Mouse (Mus musculus): Measurements from ENCODE around the gene Pard6b. TPM values are rescaled to one million over a fixed set of nuclear protein-coding genes. Genes with fewer than 3 reads are reported as not detected.
"Not testable (repeated sequence)": the region's sequence is repeated elsewhere in the genome, so short reads cannot be mapped to it uniquely, and the experiment has no call there.

Pard6b gene
- total RNA-seq, 4 experiments from 2014 or later = 1.9 to 2.8 (median 2.3) TPM

DNA sequence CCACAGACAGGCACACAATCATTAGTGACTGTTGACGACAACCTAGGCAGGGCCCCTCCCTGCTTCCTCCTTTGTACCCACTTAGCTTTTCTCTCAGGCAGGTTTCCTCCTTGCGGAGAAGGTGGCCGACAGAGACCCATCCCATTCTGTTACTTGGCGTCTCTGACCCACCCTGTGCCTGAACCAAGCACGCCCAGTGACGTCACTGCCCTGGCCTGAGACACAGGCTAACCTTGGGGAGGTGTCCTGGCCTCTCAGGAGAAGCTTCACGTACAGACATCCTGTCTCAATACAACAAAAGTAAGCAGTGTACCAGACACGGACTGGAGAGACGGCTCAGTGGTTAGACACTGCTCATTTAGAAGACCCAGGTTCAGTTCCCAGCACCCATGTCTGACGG lies 22.5 kb downstream of the Pard6b start:
- no peak for DNase-seq

- DNase-seq = no peak
Observed at GRCm38 (mm10) chr2:168104375-168105144, 23.8 kb downstream of the Pard6b start.

GRCm38 (mm10) chr2:168105271-168105670 lies 24.5 kb downstream of the Pard6b start:
- DNase-seq = no peak

- DNase-seq = peak; percentile 52
Observed at GRCm38 (mm10) chr2:168106701-168107178, 25.9 kb downstream of the Pard6b start.

DNA sequence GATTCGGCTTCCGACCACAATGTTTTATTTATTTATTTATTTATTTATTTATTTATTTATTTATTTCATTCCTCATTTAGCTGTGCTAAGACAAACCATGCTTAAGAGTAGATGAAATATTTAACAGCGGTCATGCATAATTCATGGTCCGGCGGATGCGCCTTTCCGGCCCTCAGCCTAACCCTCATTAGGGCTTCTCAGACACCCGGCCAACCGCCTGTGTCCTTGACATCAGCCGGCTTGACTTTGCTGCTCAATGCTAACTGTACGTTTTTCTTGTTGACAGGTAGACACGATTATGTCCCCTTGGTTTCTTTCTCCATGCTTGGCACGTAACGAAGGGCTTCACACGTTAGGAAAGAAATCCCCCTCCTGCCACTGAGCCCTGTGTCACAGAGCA lies 26.6 kb downstream of the Pard6b start:
- no peak for DNase-seq

- DNase-seq = not testable (repeated sequence)
Observed at GRCm38 (mm10) chr2:168107901-168108300, 27.1 kb downstream of the Pard6b start.

- no peak for DNase-seq
Observed at GRCm38 (mm10) chr2:168111902-168112301, 31.1 kb downstream of the Pard6b start.

GRCm38 (mm10) chr2:168113263-168113662 lies 32.5 kb downstream of the Pard6b start:
- DNase-seq = no peak

- no peak for DNase-seq
Observed at GRCm38 (mm10) chr2:168113692-168114091, 32.9 kb downstream of the Pard6b start.

DNA sequence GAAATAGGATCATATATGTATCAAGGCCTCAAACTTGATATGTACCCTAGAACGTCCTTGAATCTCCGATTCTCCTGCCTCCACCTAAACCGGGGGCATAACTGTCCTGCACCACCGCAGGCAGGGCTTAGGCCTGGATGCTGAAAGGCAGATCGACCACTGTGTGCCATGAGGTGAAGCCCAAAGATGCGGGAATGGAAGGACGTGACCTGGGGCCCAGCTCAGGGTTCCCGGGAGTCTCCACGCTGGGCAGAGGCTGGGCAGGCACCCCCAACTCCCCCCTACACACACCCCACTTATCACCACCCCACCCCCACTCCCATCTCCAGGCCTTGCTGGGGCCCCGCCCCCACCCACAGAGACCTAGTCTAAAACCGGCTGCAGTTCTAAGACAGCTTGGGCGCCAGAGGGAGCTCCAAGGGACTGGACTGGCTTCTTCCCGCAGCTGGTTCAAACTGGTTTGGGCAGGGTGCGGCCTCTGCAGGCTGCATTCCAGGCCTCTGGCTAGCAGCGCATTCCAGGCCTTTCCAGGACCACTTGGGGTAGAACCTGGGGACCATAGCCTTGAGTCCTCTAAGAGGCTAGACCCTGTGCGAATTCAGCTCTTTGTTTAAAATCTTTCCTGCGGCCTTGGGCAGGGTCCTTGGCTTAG lies 34.0 kb downstream of the Pard6b start:
- peak; percentile 62 for DNase-seq

DNA sequence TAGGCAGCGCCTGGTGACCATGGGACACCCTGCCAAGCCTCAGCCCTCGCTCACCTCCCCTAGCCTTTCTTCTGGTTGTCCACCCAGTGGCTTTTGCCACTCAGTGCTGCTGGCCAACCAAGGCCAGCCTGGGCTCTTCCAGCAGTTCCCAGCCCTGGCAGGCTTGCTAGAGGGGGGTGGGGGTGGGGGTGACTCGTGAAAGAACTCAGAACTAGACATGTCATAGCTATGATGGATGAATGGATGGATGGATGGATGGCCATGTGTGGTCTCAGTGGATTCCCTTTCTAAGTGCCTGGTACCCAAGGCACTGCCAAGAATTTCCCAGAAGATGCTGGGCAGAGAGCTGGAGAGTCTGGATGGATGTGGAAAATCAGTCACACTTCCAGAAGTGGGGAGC lies 35.0 kb downstream of the Pard6b start:
- no peak for DNase-seq

DNA sequence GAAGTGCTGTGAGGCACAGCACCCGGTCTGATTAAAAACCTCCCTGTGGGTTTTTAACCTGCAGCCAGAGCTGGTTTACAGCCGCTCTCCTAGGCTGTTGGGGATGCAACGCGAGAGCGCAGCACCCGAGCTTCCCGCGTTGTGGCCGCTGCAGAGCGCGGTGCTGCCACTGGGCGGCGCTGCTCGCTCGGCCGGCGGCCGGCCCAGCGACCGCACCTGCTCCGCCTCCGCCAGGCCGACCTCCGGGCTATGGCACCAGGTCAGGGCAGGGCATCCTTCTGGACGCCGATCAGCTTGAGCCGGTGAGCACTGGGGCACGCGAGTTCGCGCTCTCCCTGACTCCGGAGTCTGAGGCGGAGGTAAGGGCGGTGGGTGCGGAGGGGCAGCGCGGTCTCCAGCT lies 36.3 kb downstream of the Pard6b start:
- DNase-seq = no peak

DNA sequence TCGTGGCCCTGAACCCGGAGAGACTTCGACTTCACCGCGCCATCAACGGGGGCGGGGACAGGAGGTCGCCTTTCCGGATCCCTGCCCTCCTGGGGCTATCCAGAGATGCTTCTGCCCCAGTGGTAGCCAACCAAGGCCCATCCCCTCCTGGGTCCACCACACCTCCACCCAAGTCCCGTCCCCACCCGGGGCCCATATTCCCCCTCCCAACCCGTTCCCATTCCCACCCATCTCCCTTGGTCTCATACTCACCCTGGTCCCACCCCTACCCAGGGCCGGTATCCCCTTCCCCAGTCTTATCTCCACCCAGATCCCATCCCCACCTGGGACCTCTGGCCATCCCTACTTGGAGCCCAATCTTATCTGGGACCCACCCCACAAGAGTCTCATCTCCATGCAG lies 36.7 kb downstream of the Pard6b start:
- DNase-seq = no peak

DNA sequence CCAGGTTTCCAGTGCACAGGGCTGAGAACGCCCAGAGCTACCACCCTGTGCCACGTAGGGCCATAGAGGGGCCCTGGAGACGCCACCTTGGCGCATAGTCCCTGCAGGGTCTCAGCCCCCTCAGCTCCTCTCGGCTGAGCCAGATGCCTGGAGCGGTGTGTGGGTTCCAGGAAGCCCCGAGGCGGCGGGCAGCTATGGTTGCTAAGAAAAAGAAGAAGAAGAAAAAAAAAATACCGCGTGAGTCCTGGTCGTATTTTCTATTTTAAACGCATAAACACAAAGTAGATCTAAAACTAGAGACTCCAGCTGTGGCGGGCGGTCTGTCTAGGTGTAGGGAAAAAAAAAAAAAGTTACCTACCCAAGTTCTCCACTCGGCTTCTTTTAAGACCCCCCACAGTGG lies 37.2 kb downstream of the Pard6b start:
- no peak for DNase-seq

DNA sequence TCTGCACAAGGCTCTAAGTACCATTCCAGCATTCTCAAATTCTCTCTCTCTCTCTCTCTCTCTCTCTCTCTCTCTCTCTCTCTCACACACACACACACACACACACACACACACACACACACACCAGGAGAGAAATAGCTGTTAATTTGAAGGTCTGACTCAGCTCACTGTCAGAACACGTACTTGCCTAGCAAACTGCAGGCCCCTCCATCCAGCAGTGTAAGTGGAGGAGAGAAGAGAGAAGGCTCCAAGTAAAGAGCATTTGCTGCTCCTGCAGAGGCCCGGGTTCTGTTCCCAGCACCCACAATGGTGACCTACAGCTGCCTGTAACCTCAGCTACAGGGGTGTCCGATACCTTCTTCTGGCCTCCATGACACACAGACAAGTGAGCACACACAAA lies 37.7 kb downstream of the Pard6b start:
- no peak for DNase-seq

GRCm38 (mm10) chr2:168119123-168119522 lies 38.3 kb downstream of the Pard6b start:
- no peak for DNase-seq

- DNase-seq = no peak
Observed at GRCm38 (mm10) chr2:168120906-168121305, 40.1 kb downstream of the Pard6b start.

DNA sequence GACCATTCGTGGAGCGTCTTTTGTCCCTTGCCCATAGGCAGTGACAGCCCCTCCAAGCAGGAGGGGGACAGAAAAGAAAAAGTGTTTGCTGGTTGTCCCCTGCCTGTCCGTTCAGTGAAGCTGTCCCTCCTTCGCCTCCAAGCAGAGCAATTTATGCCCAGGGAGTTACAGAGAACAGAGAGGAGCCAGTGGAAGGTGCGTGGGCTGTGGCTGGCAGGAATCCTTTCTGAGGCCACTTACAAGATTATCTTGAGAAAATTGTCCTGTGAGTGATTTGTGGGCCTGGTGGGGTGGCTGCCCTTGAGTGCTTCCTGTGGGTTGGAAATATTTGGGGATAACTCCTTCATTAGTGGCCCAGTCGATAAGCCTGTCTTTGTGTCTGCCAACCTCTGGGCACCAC lies 42.8 kb downstream of the Pard6b start:
- no peak for DNase-seq

- no peak for DNase-seq
Observed at GRCm38 (mm10) chr2:168125288-168126089, 44.7 kb downstream of the Pard6b start.

GRCm38 (mm10) chr2:168127767-168128166 lies 47.0 kb downstream of the Pard6b start:
- peak; percentile 77 for DNase-seq

GRCm38 (mm10) chr2:168128211-168128859 lies 47.5 kb downstream of the Pard6b start:
- peak; percentile 80 for DNase-seq

DNA sequence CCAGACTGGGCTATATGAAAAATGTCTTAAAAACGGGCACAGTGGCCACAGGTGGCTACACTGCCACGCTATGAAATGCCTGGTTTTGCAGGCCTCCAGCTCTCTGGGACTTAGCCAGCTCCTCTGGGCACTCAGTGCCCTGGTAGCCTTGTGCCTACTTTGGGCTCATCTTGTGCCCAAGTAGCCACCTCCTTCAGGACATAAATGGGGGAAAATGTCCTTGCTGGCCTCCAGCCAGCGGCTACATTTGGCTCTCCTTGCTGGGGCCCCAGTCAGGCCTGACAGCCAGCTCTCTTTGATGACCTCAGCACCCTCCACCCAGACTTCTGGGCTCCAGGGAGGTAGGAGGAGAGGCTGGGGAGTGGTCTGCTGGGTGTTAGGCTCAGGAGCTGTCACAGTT lies 49.2 kb downstream of the Pard6b start:
- DNase-seq = no peak

DNA sequence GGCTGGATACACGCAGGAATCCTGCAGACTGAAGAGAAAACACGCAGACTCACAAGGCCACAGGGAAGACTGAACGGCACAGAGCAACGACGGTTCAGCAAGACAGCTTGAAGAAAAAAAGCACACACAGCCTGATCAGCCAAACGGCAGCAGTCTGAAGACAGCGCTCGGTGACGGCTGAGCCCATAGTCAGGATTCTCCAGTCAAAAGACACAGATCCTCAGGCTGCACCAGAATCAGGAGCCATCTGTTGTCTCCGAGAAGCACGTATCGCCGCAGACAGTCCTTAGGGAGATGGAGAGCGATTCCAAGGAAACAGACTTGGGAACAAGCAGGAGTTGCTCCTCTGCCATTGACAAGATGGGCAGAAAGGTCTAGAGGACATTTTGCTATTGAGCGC lies 56.4 kb downstream of the Pard6b start:
- DNase-seq = no peak

Data from adrenal gland, adult 8-10 months (tissue).